Mouse (Mus musculus): Measurements from ENCODE around the gene Agrn.

- TF ChIP-seq CTCF (IDR thresholded peaks at IDR 0.05; ENCODE audit: low read depth) (no peak), EP300 (IDR thresholded peaks at IDR 0.05; ENCODE audit: low read depth) (no peak)
Observed at GRCm38 (mm10) chr4:156236651-156237447, 39.6 kb upstream of the Agrn start.
